Mouse (Mus musculus) left cerebral cortex, postnatal 14 days (tissue): ENCODE measurements around the gene Plk3. TPM values are rescaled to one million over a fixed set of nuclear protein-coding genes. Genes with fewer than 3 reads are reported as not detected.
A peak's percentile ranks its signal among the peaks of the same experiment; 100 is the strongest.
"Not testable (repeated sequence)": the region's sequence is repeated elsewhere in the genome, so short reads cannot be mapped to it uniquely, and the experiment has no call there.

ENCODE experiments used
- DNase-seq, 2 experiments: peaks; one replicate each; pipeline ENCODE4 v3.0.0; 2021 to 2022; ENCODE audit warnings: low spot score in 2 of 2, mixed read lengths in 1 of 2
- intact Hi-C: fragments of 180-260 bp; cut with DNase I; formaldehyde crosslinking; loops from one replicate; pipeline ENCODE4 v1.15.1; 2025
- long read RNA-seq, 2 experiments: library from polyadenylated mRNA; stranded (forward); transcript quantifications; one replicate each; pipeline ENCODE4 v2.0.0; 2021
- total RNA-seq, 2 experiments: library from RNA; stranded (reverse); gene quantifications; 2 replicates each; pipeline ENCODE4 v1.2.3; 2021

The Plk3 gene
- 10 to 100 TPM; 15.6 to 16.2 TPM for total RNA-seq
- long read RNA-seq, experiment 1, transcript Plk3-201 (15 exons, 2,378 nt) = major isoform, 21 of 33 reads
- long read RNA-seq, experiment 1, partial matches to known transcripts = 3 of 33 reads
- long read RNA-seq, experiment 1, other reads (novel, unspliced or antisense) = 8 of 33 reads
- long read RNA-seq, experiment 2, transcript Plk3-201 (15 exons, 2,378 nt) = major isoform, 26 of 32 reads
- long read RNA-seq, experiment 2, partial matches to known transcripts = 3 of 32 reads
- long read RNA-seq, experiment 2, other reads (novel, unspliced or antisense) = 3 of 32 reads

DNA sequence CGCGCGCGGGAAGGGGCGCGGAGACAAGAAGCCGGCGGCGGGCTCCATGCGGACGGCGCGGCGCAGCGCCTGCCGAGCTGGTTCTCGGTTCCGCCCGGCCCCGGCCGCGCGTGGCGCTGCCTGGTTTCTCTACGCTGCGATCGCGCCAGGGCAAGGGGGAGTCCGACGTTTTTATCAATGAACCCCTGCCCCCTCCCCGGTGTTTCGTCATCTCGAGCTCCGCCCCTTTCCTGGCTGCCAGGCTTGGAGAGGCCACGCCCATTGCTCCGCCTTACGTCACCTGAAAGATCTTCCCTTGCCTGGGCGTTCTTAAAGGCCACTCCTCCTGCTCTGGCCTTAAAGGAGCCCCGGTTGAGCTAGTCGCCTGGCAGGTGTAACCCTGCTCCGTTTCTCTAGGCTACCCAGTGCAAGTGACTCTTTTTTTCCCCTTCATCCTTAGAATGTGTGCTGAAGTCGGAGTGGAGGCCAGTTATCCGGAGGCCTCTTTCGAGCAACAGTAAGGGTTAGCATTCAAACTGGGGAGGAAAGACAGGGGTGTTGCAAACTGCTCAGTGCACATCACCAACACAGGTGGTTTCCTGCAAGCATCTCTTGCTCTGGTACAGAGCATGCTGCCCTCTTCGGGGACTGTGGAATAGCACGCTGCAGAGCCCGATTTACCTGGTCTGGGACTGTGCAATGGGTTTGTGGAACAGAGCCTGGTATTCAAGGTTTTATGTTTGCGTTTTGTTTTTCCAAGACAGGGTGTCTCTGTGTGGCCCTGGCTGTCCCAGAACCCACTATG lies at the start of gene Plk3:
Gene Plk3, minus strand, starts transcription at position 147 of the 784 bp plus-strand sequence.
- intact Hi-C loops = no loop called here

GRCm38 (mm10) chr4:117182759-117183096 lies 49.0 kb upstream of the Plk3 start:
- intact Hi-C loops, DNase-seq: not testable (repeated sequence)

More for the DNA sequence above, at the start of gene Plk3:
- DNase-seq = peak; percentile 97 to 98

- intact Hi-C loops = no loop called here
- peak; percentile 93 to 94 for DNase-seq
Observed at GRCm38 (mm10) chr4:117181863-117182758, 48.3 kb upstream of the Plk3 start, which contains the start of gene Kif2c. Kif2c (minus strand) TSS chr4:117182639.

DNA sequence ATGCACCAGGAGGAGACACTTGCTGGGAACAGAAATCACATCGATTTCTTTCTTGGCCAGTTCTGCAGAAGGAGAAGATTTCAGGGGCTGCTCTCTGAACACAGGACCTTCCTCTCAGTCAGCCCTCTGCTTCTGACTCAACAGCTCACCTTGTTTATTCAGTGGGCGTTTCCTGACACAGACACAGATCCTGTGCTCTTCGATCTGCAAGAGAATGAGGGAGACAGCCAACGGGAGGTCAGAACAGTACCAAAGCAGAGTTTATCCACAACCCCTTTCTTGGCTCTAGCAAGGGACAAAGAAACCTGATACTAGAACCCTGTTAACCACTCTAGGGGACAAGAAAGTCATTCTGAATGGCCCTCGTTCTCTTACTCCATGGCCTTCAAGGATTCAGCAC lies 36.2 kb upstream of the Plk3 start:
- DNase-seq = no peak
- intact Hi-C loops = no loop called here

GRCm38 (mm10) chr4:117161183-117161582 lies 27.4 kb upstream of the Plk3 start:
- DNase-seq = no peak
- intact Hi-C loops = no loop called here

GRCm38 (mm10) chr4:117159666-117160065 lies 25.9 kb upstream of the Plk3 start:
- no peak for DNase-seq
- intact Hi-C loops = loop anchor here (5.0 kb wide), 1 partner anchor 58 kb away; no protein-coding TSS in a partner anchor

DNA sequence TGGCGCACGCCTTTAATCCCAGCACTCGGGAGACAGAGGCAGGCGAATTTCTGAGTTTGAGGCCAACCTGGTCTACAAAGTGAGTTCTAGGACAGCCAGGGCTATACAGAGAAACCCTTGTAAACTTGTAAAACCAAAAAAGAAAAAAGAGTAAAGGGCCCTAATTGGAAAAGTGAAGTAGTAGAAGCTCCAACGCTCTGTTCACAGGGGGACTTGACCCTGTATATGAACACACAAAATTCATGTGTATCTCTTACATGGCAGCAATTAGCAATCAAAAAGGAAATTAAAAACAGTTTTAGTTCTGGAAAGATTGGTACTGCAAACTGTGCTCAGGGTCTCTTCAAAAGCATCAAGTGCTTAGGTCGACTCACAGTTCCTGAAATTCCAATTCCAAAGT lies 22.6 kb upstream of the Plk3 start:
- intact Hi-C loops = loop anchor here (5.0 kb wide), 1 partner anchor 61 kb away; no protein-coding TSS in a partner anchor
- no peak for DNase-seq

- intact Hi-C loops = loop anchor here (5.0 kb wide), 1 partner anchor 61 kb away; no protein-coding TSS in a partner anchor
- peak; percentile 76 to 86 for DNase-seq
Observed at GRCm38 (mm10) chr4:117155792-117156355, 22.1 kb upstream of the Plk3 start, which contains the start of gene Rps8. Rps8 (minus strand) TSS chr4:117156243.

- DNase-seq = peak in 1 of 2 experiments; percentile 49
- intact Hi-C loops = loop anchor here (5.0 kb wide), 1 partner anchor 62 kb away; no protein-coding TSS in a partner anchor
Observed at GRCm38 (mm10) chr4:117155020-117155791, 21.4 kb upstream of the Plk3 start.

GRCm38 (mm10) chr4:117152714-117153113 lies 19.0 kb upstream of the Plk3 start:
- no peak for DNase-seq
- intact Hi-C loops = no loop called here

DNA sequence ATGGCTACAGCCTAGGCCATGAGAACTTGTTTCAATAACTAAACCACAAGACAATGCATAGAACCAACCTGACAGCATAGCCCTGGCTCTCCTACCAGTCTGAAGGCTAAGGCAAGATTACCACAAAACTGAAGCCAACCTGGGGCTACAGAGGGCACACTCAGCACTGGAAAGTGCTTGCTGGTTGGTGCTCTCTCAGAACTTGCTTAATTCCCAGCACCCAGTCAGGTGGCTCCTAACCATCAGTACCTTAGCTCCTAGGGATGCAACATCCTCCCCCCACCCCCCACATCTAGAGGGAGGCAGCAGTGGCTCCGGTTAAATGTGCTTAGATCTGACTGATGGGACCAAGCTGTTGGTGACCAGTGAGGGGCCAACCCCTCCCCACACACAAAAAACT lies 17.7 kb upstream of the Plk3 start:
- no peak for DNase-seq
- intact Hi-C loops = no loop called here

- intact Hi-C loops = no loop called here
- DNase-seq = no peak
Observed at GRCm38 (mm10) chr4:117150212-117150733, 16.5 kb upstream of the Plk3 start.

DNA sequence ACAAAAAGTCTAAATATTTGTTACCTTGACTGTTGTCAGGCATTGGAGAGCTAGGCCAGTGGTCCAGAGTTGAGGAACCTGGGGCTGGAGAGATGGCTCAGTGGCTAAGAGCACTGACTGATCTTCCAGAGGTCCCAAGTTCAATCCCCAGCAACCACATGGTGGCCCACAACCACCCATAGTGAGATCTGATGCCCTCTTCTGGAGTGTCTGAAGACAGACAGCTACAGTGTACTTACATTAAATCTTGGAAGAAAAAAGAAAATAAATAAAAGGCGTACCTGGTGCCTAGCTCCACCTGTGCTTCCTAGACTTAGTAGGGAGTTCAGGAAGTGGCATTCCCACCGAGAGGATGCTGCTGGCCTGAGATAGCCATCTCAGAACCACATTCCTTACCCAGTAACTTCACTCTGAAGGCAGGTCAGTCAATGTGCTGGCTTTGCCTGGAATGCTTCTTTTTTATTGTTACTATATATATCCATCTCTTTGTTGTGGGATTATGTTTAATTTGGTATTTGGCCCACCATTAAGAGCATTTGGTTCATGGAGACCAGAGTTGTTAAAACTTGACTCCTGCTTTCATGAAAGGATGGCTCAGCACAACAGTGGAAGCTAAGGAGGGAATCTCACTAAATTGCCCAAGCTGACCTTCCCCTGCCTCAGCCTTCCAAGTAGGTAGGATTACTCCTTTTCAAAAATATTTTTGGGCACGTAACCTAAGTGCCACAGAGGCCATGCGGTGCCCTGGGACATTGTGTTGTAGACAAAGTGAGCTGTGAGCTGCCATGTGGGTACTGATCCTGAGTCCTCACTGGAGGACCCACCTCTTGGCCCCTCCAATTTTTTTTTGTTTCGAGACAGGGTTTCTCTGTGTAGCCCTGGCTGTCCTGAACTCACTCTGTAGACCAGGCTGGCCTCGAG lies 15.8 kb upstream of the Plk3 start:
- intact Hi-C loops = no loop called here
- no peak for DNase-seq

DNA sequence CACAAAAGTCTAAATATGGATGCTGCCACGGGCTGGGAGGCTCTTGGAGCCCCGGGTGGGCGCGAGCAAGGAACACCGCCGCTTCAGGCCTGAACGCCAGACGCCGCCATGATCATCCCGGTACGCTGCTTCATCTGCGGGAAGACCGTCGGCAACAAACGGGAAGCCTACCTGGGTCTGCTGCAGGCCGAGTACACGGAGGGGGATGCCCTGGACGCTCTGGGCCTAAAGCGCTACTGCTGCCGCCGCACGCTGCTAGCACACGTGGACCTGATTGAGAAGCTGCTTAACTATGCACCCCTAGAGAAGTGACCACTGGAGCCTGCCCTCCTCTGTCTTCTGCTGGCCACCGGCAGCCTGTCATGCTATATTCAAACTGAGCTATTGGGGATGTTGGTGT lies 15.1 kb upstream of the Plk3 start:
- intact Hi-C loops = no loop called here
- no peak for DNase-seq

DNA sequence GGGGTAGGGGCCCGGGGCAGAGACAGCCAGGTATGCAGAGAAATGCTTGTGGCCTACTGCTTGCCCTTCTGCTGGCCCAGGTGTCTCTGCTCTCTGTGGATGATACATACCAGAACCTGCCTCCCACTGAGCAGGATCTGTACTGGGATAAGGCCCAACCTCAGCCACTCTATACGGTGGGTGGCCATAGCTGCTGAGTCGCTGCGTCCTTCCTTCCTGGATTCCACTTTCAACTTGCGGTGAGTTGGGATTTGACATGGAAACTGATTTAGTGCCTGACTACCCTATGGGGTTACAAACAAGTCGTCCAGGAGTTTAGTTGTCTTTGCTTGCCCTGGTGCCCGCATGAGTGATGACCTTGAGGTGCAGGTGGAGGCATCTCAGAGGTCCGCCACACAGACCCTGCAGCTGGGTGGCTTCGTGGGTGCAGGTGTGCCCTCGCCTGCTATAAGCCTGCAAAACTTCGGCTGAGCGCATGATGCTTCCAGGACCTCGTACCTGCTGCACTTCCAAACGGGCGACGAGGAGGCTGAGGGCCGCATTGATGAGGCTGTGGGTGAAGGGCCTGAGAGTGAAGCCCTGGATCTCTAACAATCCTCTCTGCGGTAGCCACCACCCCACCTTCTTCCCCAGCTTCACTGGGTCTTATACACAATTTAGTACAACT lies 14.4 kb upstream of the Plk3 start:
- intact Hi-C loops = no loop called here

DNA sequence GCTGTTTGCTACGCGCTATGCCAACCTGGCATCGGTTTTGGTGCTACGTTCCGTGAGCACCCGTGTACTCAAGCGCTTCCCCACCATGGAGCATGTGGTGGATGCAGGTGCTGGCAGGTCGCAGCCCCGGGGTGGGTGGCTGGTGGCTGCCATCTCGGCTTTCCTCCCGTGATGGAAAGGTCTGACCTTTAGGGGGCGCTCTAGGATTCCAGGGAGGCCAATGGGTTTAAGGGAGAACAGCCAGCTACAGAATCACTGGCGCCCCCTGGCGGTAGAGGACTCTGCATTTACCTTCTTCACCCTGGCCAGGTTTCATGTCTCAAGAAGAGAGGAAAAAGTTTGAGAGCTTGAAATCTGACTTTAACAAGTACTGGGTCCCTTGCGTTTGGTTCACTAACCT lies 12.4 kb upstream of the Plk3 start:
- DNase-seq = peak; percentile 78 to 86
- intact Hi-C loops = no loop called here

More for the DNA sequence above, 14.4 kb upstream of the Plk3 start:
- no peak for DNase-seq

DNA sequence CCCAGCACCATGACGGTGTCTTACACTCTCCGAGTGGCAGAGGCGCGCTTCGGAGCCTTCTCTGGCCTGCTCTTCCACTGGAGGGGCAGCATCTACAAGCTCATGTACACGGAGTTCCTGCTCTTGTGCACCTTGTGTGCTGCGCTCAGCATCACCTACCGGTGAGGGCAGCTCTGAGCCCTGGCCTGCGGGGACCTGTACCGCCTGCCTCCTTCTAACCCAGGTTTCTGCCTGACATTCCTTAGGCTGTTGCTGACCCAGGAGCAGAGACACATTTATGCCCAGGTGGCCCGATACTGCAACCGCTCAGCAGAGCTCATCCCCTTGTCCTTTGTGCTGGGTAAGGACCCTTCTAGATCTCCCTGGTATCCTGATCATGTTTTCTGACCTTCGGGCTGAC lies 11.5 kb upstream of the Plk3 start:
- intact Hi-C loops = no loop called here

More for the DNA sequence above, 11.5 kb upstream of the Plk3 start:
- no peak for DNase-seq
